Mouse (Mus musculus) stomach, embryonic 15.5 days (tissue): ENCODE results near the gene Gm43552. TPM values are rescaled to one million over a fixed set of nuclear protein-coding genes. Genes with fewer than 3 reads are reported as not detected.

Experiments used
- ATAC-seq: fragments of 200-750 bp; cut with Nextera tagmentation; 2 replicates; pipeline ENCODE4 v1.8.0; 2017; ENCODE audit warnings: low read depth, moderate number of reproducible peaks, moderate TSS enrichment; ENCODE audit not compliant: insufficient read depth, low FRiP score
- H3K27ac ChIP-seq: fragments of 300-500 bp; sonication (generic); 2 replicates; pipeline ENCODE4 v1.5.1; 2015; ENCODE audit warnings: mild to moderate bottlenecking, inconsistent platforms
- H3K27me3 ChIP-seq: fragments of 300-500 bp; sonication (generic); replicated peaks from 2 replicates; pipeline ENCODE4 v1.6.1; 2015; ENCODE audit warnings: inconsistent platforms
- H3K36me3 ChIP-seq: fragments of 300-500 bp; sonication (generic); 2 replicates; pipeline ENCODE4 v1.6.1; 2015; ENCODE audit warnings: inconsistent platforms
- H3K4me1 ChIP-seq: fragments of 300-500 bp; sonication (generic); 2 replicates; pipeline ENCODE4 v1.6.1; 2015; ENCODE audit warnings: inconsistent platforms
- H3K4me2 ChIP-seq: fragments of 300-500 bp; sonication (generic); 2 replicates; pipeline ENCODE4 v1.6.1; 2015; ENCODE audit warnings: mild to moderate bottlenecking, inconsistent platforms
- H3K4me3 ChIP-seq: fragments of 300-500 bp; sonication (generic); replicated peaks from 2 replicates; pipeline ENCODE4 v1.5.1; 2015; ENCODE audit warnings: inconsistent platforms
- H3K9ac ChIP-seq: fragments of 300-500 bp; sonication (generic); 2 replicates; pipeline ENCODE4 v1.6.1; 2015; ENCODE audit warnings: inconsistent platforms
- H3K9me3 ChIP-seq: fragments of 300-500 bp; sonication (generic); 2 replicates; pipeline ENCODE4 v1.6.1; 2016; ENCODE audit warnings: inconsistent platforms
- WGBS: fragments of 180-500 bp; shearing (Covaris S2); methylation state at CpG from one replicate; pipeline ENCODE4 v1.1.7; 2015; 5-methylcytosine and 5-hydroxymethylcytosine counted together
- polyA plus RNA-seq: library from polyadenylated mRNA; unstranded; fragments of >200 nt; fragmentation: Nextera tagmentation; extraction: Ambion mirVana; gene quantifications from 2 replicates; pipeline ENCODE4 v1.2.1, GENCODE M21; 2015

The Gm43552 gene
- polyA plus RNA-seq, 1 experiment from 2014 or later, result 1.8 TPM

DNA sequence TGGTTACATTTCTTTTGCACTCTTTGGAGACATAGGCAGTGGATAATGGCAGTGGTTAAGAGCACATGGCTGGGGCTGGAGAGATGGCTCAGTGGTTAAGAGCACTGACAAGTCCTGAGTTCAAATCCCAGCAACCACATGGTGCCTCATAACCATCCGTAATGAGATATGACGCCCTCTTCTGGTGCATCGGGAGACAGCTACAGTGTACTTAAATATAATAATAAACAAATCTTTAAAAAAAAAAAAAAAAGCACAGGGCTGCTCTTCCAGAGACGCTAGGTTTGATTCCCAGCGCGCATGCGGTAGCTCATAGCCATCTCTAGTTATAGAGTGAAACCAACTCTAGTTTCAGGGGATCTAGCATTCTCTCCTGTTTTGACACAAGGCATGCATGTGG, 98.2 kb downstream of the Gm43552 start:
- Histone ChIP-seq H3K27ac (no peak overlapping the region), H3K9me3 (no peaks in the 10 kb centered on the region), H3K4me2 (no peak overlapping the region), H3K27me3 (no peaks in the 10 kb centered on the region), H3K9ac (no peak overlapping the region), H3K36me3 (0 out of 2 replicates have a peak, but pooled peaks cover 17% of the 10 kb centered on the region), H3K4me3 (no peak overlapping the region), H3K4me1 (peaks cover 6% of the 10 kb centered on the region; the same call in 1 of the 2 replicates)
- 89% methylated on average over 7 of the region's 7 CpGs for WGBS
- no peak for ATAC-seq

DNA sequence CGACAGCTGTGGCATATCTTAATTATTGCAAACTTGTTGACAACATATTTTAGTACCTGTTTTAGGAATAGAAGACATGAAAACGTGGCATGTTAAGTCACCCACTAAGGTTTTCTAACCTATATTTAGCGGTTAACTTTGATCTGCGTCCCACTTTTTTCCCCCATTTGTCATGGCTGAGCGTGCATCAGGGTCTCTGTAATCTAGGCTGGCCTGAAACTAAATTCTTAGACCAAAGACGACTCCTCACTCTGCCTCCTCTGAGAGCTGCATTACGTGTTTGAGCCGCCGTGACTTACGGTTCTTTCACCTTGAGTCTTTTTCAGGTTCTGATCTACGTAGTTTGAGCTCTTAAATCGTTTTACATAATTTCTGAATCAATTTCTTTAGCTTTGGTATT, 100.9 kb downstream of the Gm43552 start:
- H3K27me3 ChIP-seq, result no peaks in the 10 kb centered on the region
- H3K4me2 ChIP-seq, result peak overlapping the region; percentile 79
- WGBS, result 2% methylated on average over 12 of the region's 12 CpGs
- H3K9ac ChIP-seq, result peak overlapping the region; percentile 62
- H3K9me3 ChIP-seq, result no peaks in the 10 kb centered on the region
- peaks cover 9% of the 10 kb centered on the region for H3K4me1 ChIP-seq
- ATAC-seq, result no peak
- H3K27ac ChIP-seq, result peak overlapping the region; percentile 79
- peak overlapping the region; percentile 99 for H3K4me3 ChIP-seq
- peaks cover 28% of the 10 kb centered on the region; the same call in 1 of the 2 replicates for H3K36me3 ChIP-seq

GRCm38 (mm10) chr5:65390648-65391644, 101.7 kb downstream of the Gm43552 start, which contains the start of the genes Rpl9 and Lias:
Gene Rpl9, minus strand, starts transcription at chr5:65391444.
Gene Lias, plus strand, starts transcription at chr5:65391497.
- H3K4me1 ChIP-seq, result peaks cover 9% of the 10 kb centered on the region
- H3K9me3 ChIP-seq, result no peaks in the 10 kb centered on the region
- peaks cover 25% of the 10 kb centered on the region; the same call in 1 of the 2 replicates for H3K36me3 ChIP-seq
- peak within 1 kb of the TSS; percentile 99 for H3K4me3 ChIP-seq
- under 1% methylated on average over 83 of the region's 83 CpGs for WGBS
- no peaks in the 10 kb centered on the region for H3K27me3 ChIP-seq
- peak within 1 kb of the TSS; percentile 79 for H3K4me2 ChIP-seq
- peak within 1 kb of the TSS; percentile 93 for H3K27ac ChIP-seq
- H3K9ac ChIP-seq, result peak within 1 kb of the TSS; percentile 99
- ATAC-seq, result peak; percentile 97

- Histone ChIP-seq H3K9me3 (no peaks in the 10 kb centered on the region), H3K27me3 (no peaks in the 10 kb centered on the region), H3K4me1 (peaks cover 9% of the 10 kb centered on the region), H3K9ac (no peak overlapping the region), H3K4me2 (no peak overlapping the region), H3K4me3 (no peak overlapping the region), H3K27ac (no peak overlapping the region), H3K36me3 (peaks cover 23% of the 10 kb centered on the region; the same call in 1 of the 2 replicates)
- ATAC-seq, result no peak
- WGBS, result 72% methylated on average over 6 of the region's 6 CpGs
These were observed 105.4 kb downstream of the Gm43552 start for GRCm38 (mm10) chr5:65387008-65387867.

- peaks cover 9% of the 10 kb centered on the region for H3K4me1 ChIP-seq
- no peaks in the 10 kb centered on the region for H3K9me3 ChIP-seq
- no peak for ATAC-seq
- no peak overlapping the region for H3K4me3 ChIP-seq
- no peaks in the 10 kb centered on the region for H3K27me3 ChIP-seq
- WGBS, result 66% methylated on average over 2 of the region's 2 CpGs
- H3K9ac ChIP-seq, result no peak overlapping the region
- no peak overlapping the region for H3K27ac ChIP-seq
- peaks cover 23% of the 10 kb centered on the region; the same call in 1 of the 2 replicates for H3K36me3 ChIP-seq
- H3K4me2 ChIP-seq, result no peak overlapping the region
These were observed 106.9 kb downstream of the Gm43552 start for GRCm38 (mm10) chr5:65385704-65386103.

Other genes starting within 250 kb of the Gm43552 start
- gene Rfc1, start 157.2 kb downstream of the Gm43552 start, polyA plus RNA-seq, result 84.8 and 87.7 TPM in 2 replicates
- gene Klb, start 144.5 kb downstream of the Gm43552 start, polyA plus RNA-seq, result 1.6 and 1.9 TPM in 2 replicates
- gene Rpl9, start 101.4 kb downstream of the Gm43552 start, polyA plus RNA-seq, result 990 and 1,013 TPM in 2 replicates
- 58.4 and 61.5 TPM in 2 replicates for gene Lias, start 101.3 kb downstream of the Gm43552 start, polyA plus RNA-seq
- gene Ugdh, start 56.9 kb downstream of the Gm43552 start, polyA plus RNA-seq, result 152 and 165 TPM in 2 replicates
- 161 and 177 TPM in 2 replicates for gene Smim14, start 44.4 kb upstream of the Gm43552 start, polyA plus RNA-seq
- gene Ube2k, start 44.4 kb upstream of the Gm43552 start, polyA plus RNA-seq, result 174 and 176 TPM in 2 replicates
- 57.1 and 62.3 TPM in 2 replicates for gene Pds5a, start 205.4 kb upstream of the Gm43552 start, polyA plus RNA-seq